Mouse (Mus musculus): ENCODE data around the gene Def6. TPM values are rescaled to one million over a fixed set of nuclear protein-coding genes. Genes with fewer than 3 reads are reported as not detected.

Gene Def6
- total RNA-seq, 2 experiments from 2014 or later = 6.4 to 7.1 TPM

DNA sequence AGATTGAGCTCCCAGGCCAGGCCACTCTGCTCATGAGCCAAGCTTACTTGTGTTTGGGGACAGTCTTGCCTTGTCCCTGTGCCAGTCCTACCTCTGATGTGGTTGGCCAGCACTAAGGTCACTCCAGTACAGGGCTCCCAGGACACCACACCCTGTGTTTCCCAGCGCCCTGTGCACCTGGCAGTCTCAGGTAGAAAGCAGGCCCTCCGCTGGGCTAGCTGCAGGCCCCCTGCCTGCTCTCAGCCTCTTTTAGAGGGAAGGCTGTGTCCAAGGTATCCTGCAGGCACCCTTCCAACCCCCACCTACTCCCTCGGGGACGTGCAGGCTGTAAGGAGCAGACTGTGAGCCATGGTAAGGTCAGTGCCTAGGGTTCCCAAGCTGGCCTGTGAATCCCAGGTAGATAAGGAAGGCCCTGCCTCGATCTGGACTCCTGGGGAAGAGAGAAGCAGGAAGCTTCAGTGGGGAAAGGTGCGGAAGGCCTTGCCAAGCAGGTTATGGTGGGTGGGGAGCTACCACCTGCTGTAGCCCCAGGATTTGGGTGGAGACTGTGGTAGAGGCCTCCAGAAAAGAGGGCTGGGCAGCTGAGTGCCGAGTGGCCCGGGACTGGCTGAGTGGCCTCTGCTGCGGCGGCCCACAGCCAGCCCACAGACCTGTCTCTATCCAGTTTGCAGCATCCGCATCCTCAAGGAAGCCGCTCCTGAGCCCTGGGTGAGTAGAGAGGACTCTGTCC lies 64.1 kb downstream of the Def6 start:
- DNase-seq (ENCODE audit: low spot score in 2 of 2) = no peak

DNA sequence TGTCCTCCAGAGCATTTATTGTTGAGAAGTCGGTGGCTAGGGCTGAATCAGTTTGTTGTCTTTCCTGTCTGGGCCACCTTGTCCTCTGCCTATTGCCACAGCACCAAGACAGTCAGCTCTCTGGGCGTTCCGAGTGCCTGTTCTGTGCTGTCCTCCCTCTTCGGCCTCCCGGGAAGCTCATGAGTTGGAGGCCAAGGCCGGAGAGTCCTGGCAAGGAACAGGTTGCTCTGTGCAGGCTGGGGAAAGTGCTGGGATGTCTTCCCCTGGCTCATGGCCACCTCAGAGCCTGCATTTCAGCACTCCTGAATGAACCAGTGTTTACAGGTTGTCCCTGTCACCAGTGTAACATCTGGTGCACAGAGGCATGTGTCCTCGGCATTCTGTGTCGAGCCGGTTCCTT lies 64.7 kb downstream of the Def6 start:
- DNase-seq (ENCODE audit: low spot score in 2 of 2) = no peak

DNA sequence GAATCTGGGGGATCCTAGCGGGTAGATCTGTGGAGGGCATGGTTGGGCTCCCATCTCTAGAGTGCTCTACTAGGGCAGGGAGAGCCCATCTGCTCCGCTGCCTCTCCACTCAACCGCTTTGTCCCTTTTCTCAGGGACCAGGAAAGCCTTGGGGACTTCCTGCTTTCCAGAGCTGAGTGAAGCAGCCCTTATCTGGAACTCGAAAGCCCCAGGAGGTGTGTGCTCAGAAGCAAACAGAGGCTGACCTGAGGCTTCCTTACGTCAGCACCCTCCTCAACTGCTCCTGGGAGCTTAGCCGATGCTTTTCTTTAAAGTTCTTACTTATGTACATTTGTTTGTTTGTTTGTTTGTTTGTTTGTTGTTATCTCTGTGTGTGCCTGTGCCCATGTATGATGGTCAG lies 65.3 kb downstream of the Def6 start:
- DNase-seq (ENCODE audit: low spot score in 2 of 2) = no peak

DNA sequence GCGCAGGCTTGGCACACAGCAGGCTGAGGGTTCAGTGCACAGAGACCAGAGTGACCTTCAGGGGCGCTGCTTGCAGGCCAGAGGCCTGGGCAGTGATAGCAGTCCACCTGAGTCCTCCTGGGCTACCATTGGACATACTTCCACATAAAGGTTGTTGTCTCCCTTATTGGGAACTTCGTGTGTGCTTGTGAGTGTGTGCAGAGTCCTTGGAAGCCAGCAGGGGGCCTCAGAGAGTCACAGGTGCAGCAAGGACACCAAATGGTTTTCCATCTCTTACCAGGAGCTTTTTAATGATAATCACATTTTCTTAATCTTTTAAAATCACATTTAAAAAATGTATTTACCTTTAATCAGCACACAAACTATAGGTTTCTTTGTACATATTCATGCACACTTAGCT lies 67.2 kb downstream of the Def6 start:
- DNase-seq (ENCODE audit: low spot score in 2 of 2) = no peak

DNA sequence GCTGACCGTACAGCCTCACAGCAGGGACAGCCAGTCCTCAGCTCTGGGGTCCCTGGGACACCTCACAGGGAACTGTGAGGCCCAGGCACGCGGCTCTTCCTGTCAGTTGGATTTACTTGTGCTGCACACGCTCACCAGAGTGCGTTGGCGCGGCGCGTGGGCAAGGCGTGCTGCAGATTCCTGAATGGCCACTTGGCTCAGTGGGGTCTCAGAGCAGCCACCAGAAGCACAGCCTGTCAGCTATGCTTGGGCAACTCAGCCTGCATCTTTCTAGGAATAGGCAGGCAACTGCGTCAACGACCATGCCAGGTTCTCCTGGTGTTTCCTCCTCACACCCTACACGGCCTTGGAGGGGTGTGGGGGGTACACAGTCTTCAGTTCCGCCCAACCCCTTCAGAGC lies 69.6 kb downstream of the Def6 start:
- no peak for DNase-seq (ENCODE audit: low spot score in 2 of 2)

DNA sequence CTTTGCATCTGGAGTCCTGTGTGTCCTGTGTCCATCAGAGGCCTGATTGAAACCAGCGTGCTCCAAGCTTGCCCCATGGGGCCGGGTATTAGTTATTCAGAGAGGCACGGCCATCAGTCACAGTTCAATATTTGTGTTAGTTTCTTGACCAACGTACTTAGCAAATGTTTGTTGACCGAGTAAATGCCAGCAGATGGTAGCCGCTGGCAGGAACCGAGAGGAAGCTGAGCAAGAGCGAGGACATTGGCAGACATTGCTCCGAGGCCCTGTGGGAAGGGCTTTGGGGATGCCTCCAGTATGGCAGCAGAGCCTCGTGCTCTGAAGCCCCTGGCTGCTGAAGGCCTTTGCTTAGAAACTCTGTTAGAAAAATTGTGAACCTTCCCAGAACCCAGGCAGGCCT lies 70.1 kb downstream of the Def6 start:
- no peak for DNase-seq (ENCODE audit: low spot score in 2 of 2)

DNA sequence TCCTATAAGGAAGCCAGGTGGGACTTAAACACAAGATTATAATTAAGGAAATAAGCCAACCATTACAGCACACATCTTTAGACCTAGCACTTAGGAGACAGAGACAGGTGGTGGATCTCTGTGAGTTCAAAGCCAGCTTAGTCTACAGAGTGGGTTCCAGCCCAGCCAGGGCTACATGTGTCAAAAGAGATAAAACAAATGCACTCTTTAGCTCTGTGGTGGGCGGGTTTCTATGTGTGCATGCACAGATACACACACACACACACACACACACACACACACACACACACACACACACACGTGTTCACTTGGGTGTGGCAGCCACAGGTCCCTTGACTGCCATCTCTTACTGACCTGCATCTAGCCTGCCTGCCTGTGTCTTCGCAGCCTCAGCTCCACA lies 70.6 kb downstream of the Def6 start:
- no peak for DNase-seq (ENCODE audit: low spot score in 2 of 2)

Other genes starting within 250 kb of the Def6 start
- 1 to 10 TPM in 1 of 2 experiments, under 1 TPM in 1; 0.76 to 1.7 TPM for gene Tcp11, start 127.1 kb upstream of the Def6 start, total RNA-seq (2021)
- 1 to 10 TPM; 2.5 to 3.5 TPM for gene Scube3, start 65.6 kb upstream of the Def6 start, total RNA-seq (2021)
- 10 to 100 TPM; 76.1 to 80.4 TPM for gene Zfp523, start 30.6 kb upstream of the Def6 start, total RNA-seq (2021)
- gene Ppard, start 24.9 kb downstream of the Def6 start, total RNA-seq (2021) = 10 to 100 TPM; 25.8 to 29.0 TPM
- gene Fance, start 105.7 kb downstream of the Def6 start, total RNA-seq (2021) = 10 to 100 TPM; 26.0 to 36.2 TPM
- gene Rpl10a, start 120.7 kb downstream of the Def6 start, total RNA-seq (2021) = 100 to 1,000 TPM; 503 to 535 TPM
- gene Tead3, start 143.0 kb downstream of the Def6 start, total RNA-seq (2021) = 1 to 10 TPM; 5.6 to 6.1 TPM
- under 1 TPM in 1 of 2 experiments, not detected in 1; 0.41 TPM for gene Tulp1, start 157.4 kb downstream of the Def6 start, total RNA-seq (2021)

All from layer of hippocampus, postnatal 10 days (tissue).